ENCODE assay signal across 15 mouse cellular contexts in genomic region chr11:104627616-104628301, GRCm38 (mm10). TPM values are rescaled to one million over a fixed set of nuclear protein-coding genes. Genes with fewer than 3 reads are reported as not detected.
DNase-seq lines count a peak whose midpoint lies in the region; ATAC-seq and TF ChIP-seq lines count a peak whose summit lies in the region.
"Had no signal": no experiment of that assay in that cellular context is flagged by ENCODE, and none has a peak within 500 bp of the region (broad histone marks: within the 10 kb centered on the region; RNA-seq: fewer than 3 reads in every experiment).

No protein-coding gene starts in this region.

- no peak overlapping the region for H3K4me2 ChIP-seq in heart, embryonic 12.5 days
- no peak overlapping the region for H3K4me2 ChIP-seq in lung, postnatal 0 days (replicated peaks; ENCODE audit: low read depth, low read length)
- H3K4me2 ChIP-seq: embryonic facial prominence, embryonic 15.5 days; heart, embryonic 15.5 days; neural tube, embryonic 15.5 days had no signal

- no peak for ATAC-seq in heart, embryonic 12.5 days (ENCODE audit: insufficient number of reproducible peaks, low FRiP score)
- no peak for ATAC-seq in lung, postnatal 0 days

- no peak overlapping the region for H3K4me3 ChIP-seq in heart, embryonic 12.5 days
- H3K4me3 ChIP-seq in lung, postnatal 0 days (ENCODE audit: low read depth, low read length), result no peak overlapping the region
- H3K4me3 ChIP-seq: embryonic facial prominence, embryonic 15.5 days; heart, embryonic 15.5 days; left cerebral cortex, adult 2 months; neural tube, embryonic 15.5 days had no signal

- peaks cover 23% of the 10 kb centered on the region for H3K4me1 ChIP-seq in heart, embryonic 12.5 days (replicated peaks)
- H3K4me1 ChIP-seq in lung, postnatal 0 days (ENCODE audit: insufficient read depth, low read depth, low read length), result peaks cover 6% of the 10 kb centered on the region; the same call in 1 of the 2 replicates

- H3K27ac ChIP-seq in heart, embryonic 12.5 days (ENCODE audit: poor library complexity, severe bottlenecking), result no peak overlapping the region
- no peak overlapping the region for H3K27ac ChIP-seq in lung, postnatal 0 days (ENCODE audit: low read length)
- H3K27ac ChIP-seq: embryonic facial prominence, embryonic 15.5 days; heart, embryonic 15.5 days; left cerebral cortex, adult 2 months; neural tube, embryonic 15.5 days had no signal

- WGBS in heart, embryonic 12.5 days, result 62% methylated on average over 11 of the region's 11 CpGs
- 53% methylated on average over 11 of the region's 11 CpGs for WGBS in lung, postnatal 0 days

- peak; percentile 46 for DNase-seq in heart, adult 18-20 months
- peak; percentile 16 for DNase-seq in lung, postnatal 0 days (ENCODE audit: low spot score)
- DNase-seq in lung, postnatal 10 days, result no peak
- DNase-seq in adipocyte (ENCODE audit: low spot score), result peak; percentile 59
- peak; percentile 50 for DNase-seq in skeletal muscle tissue, adult 2 months (ENCODE audit: low read depth, low spot score)
- DNase-seq in layer of hippocampus, adult 8-10 months (ENCODE audit: low spot score in 2 of 2), result no peak
- no peak for DNase-seq in cerebellum, adult 9-10 months
- DNase-seq: lung, postnatal 14 days; thymus, postnatal 36 days had no signal

- H3K36me3 ChIP-seq in heart, embryonic 12.5 days, result no peaks in the 10 kb centered on the region
- no peaks in the 10 kb centered on the region for H3K36me3 ChIP-seq in lung, postnatal 0 days (ENCODE audit: insufficient read depth, low read length)
- H3K36me3 ChIP-seq: embryonic facial prominence, embryonic 15.5 days; heart, embryonic 15.5 days; neural tube, embryonic 15.5 days had no signal

- no peak for TF ChIP-seq CTCF in lung, postnatal 0 days (IDR thresholded peaks at IDR 0.05)

- H3K27me3 ChIP-seq in heart, embryonic 12.5 days (replicated peaks), result no peaks in the 10 kb centered on the region
- H3K27me3 ChIP-seq in lung, postnatal 0 days (replicated peaks; ENCODE audit: insufficient read depth, low read length), result no peaks in the 10 kb centered on the region
- H3K27me3 ChIP-seq: embryonic facial prominence, embryonic 15.5 days; heart, embryonic 15.5 days; neural tube, embryonic 15.5 days had no signal

- H3K9me3 ChIP-seq in heart, embryonic 12.5 days (replicated peaks), result no peaks in the 10 kb centered on the region
- no peaks in the 10 kb centered on the region for H3K9me3 ChIP-seq in lung, postnatal 0 days (ENCODE audit: low read length)
- H3K9me3 ChIP-seq: embryonic facial prominence, embryonic 15.5 days; heart, embryonic 15.5 days; neural tube, embryonic 15.5 days had no signal

- no peak overlapping the region for H3K9ac ChIP-seq in heart, embryonic 12.5 days
- no peak overlapping the region for H3K9ac ChIP-seq in lung, postnatal 0 days (replicated peaks; ENCODE audit: low read depth)
- H3K9ac ChIP-seq: embryonic facial prominence, embryonic 15.5 days; heart, embryonic 15.5 days; neural tube, embryonic 15.5 days had no signal

- peak; percentile 7; the same call in 1 of the 2 replicates for TF ChIP-seq EP300 in lung, postnatal 0 days (IDR thresholded peaks at IDR 0.05)

RNA-seq across cellular contexts. Expression of gene Itgb3, which starts 20.0 kb away (rescaled TPM):
- total RNA-seq in heart, adult 18-20 months (2021), result 1 to 10 TPM; 3.6 to 4.5 TPM
- 9.6 and 11.9 TPM in 2 replicates for polyA plus RNA-seq in heart, embryonic 12.5 days (2016; fragmentation: Nextera tagmentation; extraction: Ambion mirVana)
- 6.9 and 7.1 TPM in 2 replicates for polyA plus RNA-seq in lung, postnatal 0 days (2015; fragmentation: Nextera tagmentation; extraction: Ambion mirVana)
- total RNA-seq in layer of hippocampus, adult 8-10 months (2022), result 1 to 10 TPM; 1.4 to 4.7 (median 3.1) TPM

RNA-seq across cellular contexts. Expression of gene Gm11639, which starts 57.7 kb away (rescaled TPM):
- under 1 TPM; 0.02 to 0.03 TPM for total RNA-seq in heart, adult 18-20 months (2021)
- polyA plus RNA-seq in heart, embryonic 12.5 days (2016; fragmentation: Nextera tagmentation; extraction: Ambion mirVana), result 0.01 TPM in 1 of 2 replicates, not detected in the other
- 0.01 TPM in 2 replicates for polyA plus RNA-seq in lung, postnatal 0 days (2015; fragmentation: Nextera tagmentation; extraction: Ambion mirVana)
- under 1 TPM; 0.31 to 0.68 (median 0.34) TPM for total RNA-seq in layer of hippocampus, adult 8-10 months (2022)
- polyA plus RNA-seq: liver, adult 2 months had no signal

Comparison
In these comparisons a context has a peak if more than half of its experiments do, and no peak if none do; other contexts are left out.
1. DNase-seq: peak in heart, adult 18-20 months (2 of 2), lung, postnatal 0 days (single experiment), adipocyte (single experiment) and skeletal muscle tissue, adult 2 months (single experiment); none in lung, postnatal 10 days (single experiment), layer of hippocampus, adult 8-10 months (0 of 2) and cerebellum, adult 9-10 months (single experiment).